Mouse (Mus musculus) hindbrain, embryonic 11.5 days (tissue): ENCODE results near the gene Atp5b. TPM values are rescaled to one million over a fixed set of nuclear protein-coding genes. Genes with fewer than 3 reads are reported as not detected.

ENCODE experiments used
- ATAC-seq: fragments of 200-750 bp; cut with Nextera tagmentation; 2 replicates; pipeline ENCODE4 v1.8.0; 2017; ENCODE audit warnings: mild to moderate bottlenecking, moderate TSS enrichment, moderate library complexity; ENCODE audit not compliant: low FRiP score
- DNase-seq: peaks from one replicate; pipeline ENCODE4 v3.0.0-alpha.2; 2015; ENCODE audit warnings: low spot score
- H3K27ac ChIP-seq: fragments of 300-500 bp; sonication (generic); 2 replicates; pipeline ENCODE4 v1.5.1; 2014; ENCODE audit warnings: mild to moderate bottlenecking, low read depth, low read length
- H3K27me3 ChIP-seq: fragments of 300-500 bp; sonication (generic); 2 replicates; pipeline ENCODE4 v1.6.1; 2014; ENCODE audit warnings: mild to moderate bottlenecking, low read length, moderate library complexity, mixed read lengths; ENCODE audit not compliant: control insufficient read depth, insufficient read depth
- H3K36me3 ChIP-seq: fragments of 300-500 bp; sonication (generic); 2 replicates; pipeline ENCODE4 v1.6.1; 2014; ENCODE audit warnings: mild to moderate bottlenecking, low read length, moderate library complexity, mixed read lengths; ENCODE audit not compliant: control insufficient read depth, insufficient read depth
- H3K4me1 ChIP-seq: fragments of 300-500 bp; sonication (generic); replicated peaks from 2 replicates; pipeline ENCODE4 v1.6.1; 2014; ENCODE audit warnings: low read length, mixed read lengths; ENCODE audit not compliant: control insufficient read depth, insufficient read depth
- H3K4me2 ChIP-seq: fragments of 300-500 bp; sonication (generic); replicated peaks from 2 replicates; pipeline ENCODE4 v1.6.1; 2014; ENCODE audit warnings: mild to moderate bottlenecking, low read depth, low read length
- H3K4me3 ChIP-seq: fragments of 300-500 bp; sonication (generic); 2 replicates; pipeline ENCODE4 v1.5.1; 2014; ENCODE audit warnings: low read depth, low read length
- H3K9ac ChIP-seq: fragments of 300-500 bp; sonication (generic); 2 replicates; pipeline ENCODE4 v1.6.1; 2014; ENCODE audit warnings: low read depth, low read length
- H3K9me3 ChIP-seq: fragments of 300-500 bp; sonication (generic); 2 replicates; pipeline ENCODE4 v1.6.1; 2016; ENCODE audit warnings: low read length; ENCODE audit not compliant: control insufficient read depth
- WGBS: fragments of 180-500 bp; shearing (Covaris S2); extraction: QIAGEN DNeasy Blood & Tissue Kit; methylation state at CpG from one replicate; pipeline ENCODE4 v1.1.7; 2014; 5-methylcytosine and 5-hydroxymethylcytosine counted together
- polyA plus RNA-seq: library from polyadenylated mRNA; unstranded; fragments of >200 nt; fragmentation: Nextera tagmentation; extraction: Ambion mirVana; gene quantifications from 2 replicates; pipeline ENCODE4 v1.2.1, GENCODE M21; 2014

Atp5b gene
- polyA plus RNA-seq, 1 experiment from 2014 or later, result 2,416 TPM

DNA sequence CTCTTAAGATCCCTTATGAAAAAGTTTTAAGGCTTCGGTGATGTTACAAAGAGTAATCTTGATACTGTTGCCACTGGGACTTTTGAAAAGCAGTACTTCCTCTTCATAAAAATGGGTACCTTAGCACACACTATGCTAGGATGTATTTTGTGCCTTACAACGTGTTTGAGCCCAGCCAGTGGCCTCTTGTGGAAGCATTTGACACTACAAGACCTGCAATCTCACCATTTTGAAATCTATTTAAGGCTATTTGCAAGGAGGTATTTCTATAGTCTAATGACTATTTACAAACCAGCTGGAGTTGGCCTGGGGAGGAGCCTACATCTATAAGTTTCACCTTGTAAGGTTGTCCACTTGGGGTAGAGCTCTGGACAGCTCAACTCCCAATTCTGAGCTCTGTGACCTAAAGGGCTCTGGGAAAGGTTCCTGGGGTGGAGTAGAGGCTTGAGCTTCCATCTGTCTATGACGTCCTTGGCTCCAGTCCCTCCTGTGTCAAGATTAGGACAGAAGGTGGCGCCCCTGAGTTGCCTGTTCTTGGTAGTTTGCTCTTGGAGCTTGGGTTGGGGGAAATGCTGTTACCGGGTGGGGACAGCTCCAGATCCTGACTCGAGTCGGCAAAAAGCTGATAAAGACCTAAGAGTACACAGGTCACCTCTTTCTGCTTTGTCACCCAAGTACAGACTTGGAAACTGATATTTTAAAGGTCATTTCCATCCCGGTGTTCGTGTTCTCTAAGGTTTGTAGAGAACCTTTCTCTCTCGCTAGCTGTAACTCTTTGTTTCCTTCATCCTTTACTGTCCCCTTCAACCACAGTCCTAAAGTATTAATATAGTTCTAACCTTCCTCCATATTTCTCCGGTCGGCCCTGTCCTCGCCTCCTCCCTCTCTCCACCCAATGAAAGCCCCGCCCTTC lies 7.8 kb downstream of the Atp5b start:
- peak; percentile 42 for ATAC-seq
- Histone ChIP-seq H3K36me3 (peaks cover 17% of the 10 kb centered on the region), H3K9me3 (no peaks in the 10 kb centered on the region), H3K27me3 (no peaks in the 10 kb centered on the region), H3K9ac (peak overlapping the region; percentile 81), H3K4me3 (peak overlapping the region; percentile 79), H3K4me2 (peak overlapping the region; percentile 91), H3K27ac (0 out of 2 replicates have a peak overlapping the region, but pooled peaks have one; percentile 94), H3K4me1 (peaks cover 18% of the 10 kb centered on the region)
- peak; percentile 94 for DNase-seq
- WGBS, result 9% methylated on average over 14 of the region's 14 CpGs

DNA sequence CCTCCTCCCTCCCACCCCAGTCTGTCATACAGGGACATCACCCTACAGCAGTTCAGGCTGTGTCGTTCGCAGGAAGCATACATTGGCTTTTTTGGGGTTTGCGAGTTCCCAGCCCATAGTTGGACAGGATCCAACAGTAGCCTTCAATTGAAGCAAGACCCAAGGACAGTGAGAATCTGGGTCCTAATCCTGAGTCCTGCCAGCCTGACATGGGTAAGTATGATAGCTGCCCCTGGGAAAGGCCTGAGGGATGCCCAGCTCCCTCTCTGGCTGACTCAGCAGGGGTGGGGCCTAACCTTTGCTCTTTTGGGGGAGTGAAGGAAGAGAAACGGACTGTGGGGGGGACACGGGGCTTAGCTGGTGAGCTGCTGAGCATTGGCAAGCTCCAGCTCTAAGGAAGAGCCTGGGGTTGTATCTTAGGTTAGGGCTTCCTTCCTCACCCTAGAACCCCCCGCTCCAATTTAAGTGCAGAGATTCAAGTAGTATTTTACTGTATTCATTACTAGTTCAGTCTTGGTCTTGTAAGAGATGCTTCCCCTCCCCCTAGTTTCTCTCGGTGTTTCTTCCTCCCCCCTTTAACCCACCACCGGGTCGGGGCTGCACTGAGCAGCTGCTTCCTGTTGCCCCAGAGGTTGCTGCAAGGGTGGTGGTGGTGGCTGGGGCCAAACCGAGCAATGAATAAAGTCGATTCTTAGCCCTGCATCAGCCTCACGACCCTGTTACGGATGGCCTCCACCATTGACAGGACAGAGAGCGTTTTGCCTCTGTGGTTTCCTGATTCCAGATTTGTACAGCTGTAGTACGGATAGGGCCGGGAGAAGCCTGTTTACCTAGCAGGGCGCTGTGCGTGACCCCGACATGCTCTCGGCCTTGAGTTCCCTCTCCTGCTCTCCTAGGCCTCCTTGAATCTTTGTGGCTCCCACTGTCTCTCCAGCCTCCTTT lies 8.8 kb downstream of the Atp5b start, which contains the start of gene Baz2a:
Gene Baz2a, plus strand, starts transcription at position 14 of the 942 bp plus-strand sequence.
- peak; percentile 53 for DNase-seq
- 2% methylated on average over 20 of the region's 20 CpGs for WGBS

DNA sequence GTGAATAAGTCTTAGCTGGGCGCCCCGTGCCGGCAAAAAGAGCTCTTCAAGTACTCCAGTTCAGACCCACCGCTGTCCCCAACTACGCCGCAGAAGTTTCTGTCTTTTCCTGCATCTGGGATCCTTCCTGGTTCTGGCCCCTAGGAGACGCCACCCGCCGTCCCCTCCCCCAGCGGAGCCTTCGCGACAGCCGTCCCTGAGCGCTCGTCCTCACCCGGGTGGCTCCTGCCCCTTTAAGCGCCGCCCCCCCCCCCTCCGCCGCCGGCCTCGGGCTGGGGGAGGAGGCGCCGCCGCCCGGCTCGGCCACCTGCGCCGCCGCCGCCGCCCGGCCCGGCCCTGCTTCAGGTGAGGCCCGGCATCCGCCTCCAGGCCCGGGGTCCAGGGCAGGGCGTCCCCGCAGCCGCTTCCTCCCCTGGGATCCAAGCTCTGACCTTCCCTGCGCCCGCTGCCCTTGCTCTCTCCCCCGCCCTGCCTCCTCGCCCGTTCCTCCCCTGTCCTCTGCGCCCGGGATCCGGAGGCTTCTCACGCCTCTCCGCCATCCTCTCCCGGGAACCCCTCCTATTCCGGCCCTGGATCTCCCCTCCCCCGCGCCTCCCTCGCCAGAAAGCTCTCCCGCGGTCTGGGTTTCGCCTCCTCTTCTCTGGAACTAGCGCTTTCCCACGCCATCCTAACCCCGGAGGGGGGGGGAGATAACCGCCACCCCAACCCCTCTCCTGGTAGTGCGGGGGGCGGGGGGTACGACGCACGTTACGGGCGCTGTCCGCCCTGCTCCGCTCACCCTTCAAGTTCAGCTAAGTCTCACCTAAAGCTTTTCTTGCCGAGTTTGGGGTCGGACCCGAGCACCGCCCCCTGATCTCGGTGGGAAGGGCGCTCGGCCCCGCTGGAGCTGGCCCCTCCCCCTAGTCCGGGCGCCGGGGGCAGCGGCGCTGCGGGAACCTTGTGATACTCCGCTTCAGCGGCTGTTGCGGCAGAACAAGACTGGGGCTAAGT lies 9.7 kb downstream of the Atp5b start:
- WGBS, result 0% methylated on average over 65 of the region's 88 CpGs
- Histone ChIP-seq H3K27me3 (no peaks in the 10 kb centered on the region), H3K4me1 (peaks cover 20% of the 10 kb centered on the region), H3K4me3 (peak overlapping the region; percentile 79), H3K36me3 (peaks cover 8% of the 10 kb centered on the region), H3K9me3 (no peaks in the 10 kb centered on the region), H3K4me2 (peak overlapping the region; percentile 91), H3K9ac (peak overlapping the region; percentile 81), H3K27ac (peak overlapping the region; percentile 94)
- peak; percentile 67 for ATAC-seq
- peak; percentile 84 for DNase-seq

More for the DNA sequence above, 8.8 kb downstream of the Atp5b start, which contains the start of gene Baz2a:
- no peaks in the 10 kb centered on the region for H3K27me3 ChIP-seq
- H3K9ac ChIP-seq, result peak within 1 kb of the TSS; percentile 81
- H3K4me3 ChIP-seq, result peak within 1 kb of the TSS; percentile 79
- H3K27ac ChIP-seq, result peak within 1 kb of the TSS; percentile 94
- peak; percentile 50 for ATAC-seq
- peak within 1 kb of the TSS; percentile 91 for H3K4me2 ChIP-seq
- no peaks in the 10 kb centered on the region for H3K9me3 ChIP-seq
- peaks cover 9% of the 10 kb centered on the region for H3K36me3 ChIP-seq
- peaks cover 20% of the 10 kb centered on the region for H3K4me1 ChIP-seq

DNA sequence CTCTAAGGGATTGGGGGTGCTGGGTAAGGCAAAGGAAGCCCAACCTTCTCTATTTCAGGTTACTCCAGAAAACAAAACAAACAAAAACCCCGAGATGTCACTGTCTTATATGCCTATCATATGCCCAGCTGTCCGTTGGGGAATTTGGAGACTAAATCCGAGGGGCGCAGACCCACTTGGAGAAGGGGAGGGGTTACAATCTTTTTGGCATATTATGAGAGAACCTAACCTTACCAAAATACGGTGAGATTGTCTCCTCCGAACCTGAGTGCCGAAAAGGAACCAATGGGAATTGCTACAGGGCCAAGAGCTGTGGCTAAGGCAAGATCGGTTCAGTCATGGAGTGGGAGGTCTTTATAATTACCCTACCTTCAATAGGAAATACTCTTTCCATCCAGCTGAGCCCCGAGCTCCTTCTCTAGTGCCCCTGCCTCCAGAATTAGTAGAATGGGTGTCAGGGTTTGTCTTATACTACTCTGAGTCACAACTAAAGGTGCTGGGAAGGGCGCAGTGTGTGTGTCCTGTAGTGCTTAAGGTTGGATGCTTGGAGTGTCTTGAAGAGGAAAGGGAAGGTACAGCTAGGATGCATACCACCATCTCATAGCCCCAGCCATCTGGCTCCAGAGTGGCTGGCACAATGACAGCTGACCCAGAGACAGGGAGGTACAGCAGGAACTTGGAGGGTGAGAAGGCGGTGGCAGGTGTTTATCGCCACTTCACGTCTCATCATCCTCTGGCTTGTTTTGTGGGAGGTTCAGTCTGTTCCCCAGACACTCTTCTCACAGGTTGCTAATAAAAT lies 10.6 kb downstream of the Atp5b start:
- peak overlapping the region; percentile 94; the same call in 1 of the 2 replicates for H3K27ac ChIP-seq
- H3K4me2 ChIP-seq, result peak overlapping the region; percentile 91
- no peaks in the 10 kb centered on the region for H3K9me3 ChIP-seq
- ATAC-seq, result no peak
- H3K4me1 ChIP-seq, result peaks cover 20% of the 10 kb centered on the region
- H3K9ac ChIP-seq, result peak overlapping the region; percentile 81
- H3K27me3 ChIP-seq, result no peaks in the 10 kb centered on the region
- 24% methylated on average over 13 of the region's 13 CpGs for whole genome bisulfite sequencing
- DNase-seq, result peak; percentile 26
- peak overlapping the region; percentile 79 for H3K4me3 ChIP-seq
- H3K36me3 ChIP-seq, result peaks cover 1% of the 10 kb centered on the region

DNA sequence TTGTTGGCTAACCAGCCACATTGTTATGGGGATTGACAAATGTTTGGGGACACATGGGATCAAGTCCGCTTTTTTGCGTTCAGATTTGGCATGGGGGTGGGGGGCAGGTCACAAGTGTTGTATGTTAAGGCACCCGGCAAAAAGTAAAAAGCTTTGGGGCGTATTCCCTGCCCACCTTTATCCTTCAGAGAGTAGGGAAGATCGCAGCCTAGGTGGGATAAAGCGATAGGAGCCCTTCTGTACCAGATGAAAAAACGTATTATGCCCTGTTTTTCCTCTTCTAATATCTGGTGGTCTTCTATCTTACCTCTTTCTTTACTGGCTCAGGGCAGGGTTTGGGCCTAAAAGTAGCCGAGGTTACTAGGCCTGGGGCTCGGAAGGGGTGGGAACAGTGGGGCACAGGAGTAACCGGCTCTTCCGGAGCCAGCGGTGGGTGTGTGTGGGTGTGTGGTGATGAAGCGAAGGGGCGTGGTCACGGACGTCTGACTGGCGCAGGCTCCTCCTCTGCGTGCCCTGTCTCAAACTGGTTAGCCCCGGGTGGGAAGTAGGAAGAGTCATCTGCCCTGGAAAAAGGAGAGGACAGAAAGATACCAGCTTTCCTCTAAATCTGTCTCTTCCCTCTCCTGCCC lies 11.4 kb downstream of the Atp5b start:
- ATAC-seq (peak; percentile 64), DNase-seq (peak; percentile 84)
- H3K4me2 ChIP-seq, result peak overlapping the region; percentile 41
- H3K9ac ChIP-seq, result peak overlapping the region; percentile 34; the same call in 1 of the 2 replicates
- H3K27ac ChIP-seq, result peak overlapping the region; percentile 39; the same call in 1 of the 2 replicates
- 11% methylated on average over 19 of the region's 19 CpGs for WGBS
- peak overlapping the region; percentile 79 for H3K4me3 ChIP-seq
- no peaks in the 10 kb centered on the region for H3K27me3 ChIP-seq
- H3K4me1 ChIP-seq, result peaks cover 20% of the 10 kb centered on the region
- H3K9me3 ChIP-seq, result no peaks in the 10 kb centered on the region
- no peaks in the 10 kb centered on the region; the same call in 1 of the 2 replicates for H3K36me3 ChIP-seq

DNA sequence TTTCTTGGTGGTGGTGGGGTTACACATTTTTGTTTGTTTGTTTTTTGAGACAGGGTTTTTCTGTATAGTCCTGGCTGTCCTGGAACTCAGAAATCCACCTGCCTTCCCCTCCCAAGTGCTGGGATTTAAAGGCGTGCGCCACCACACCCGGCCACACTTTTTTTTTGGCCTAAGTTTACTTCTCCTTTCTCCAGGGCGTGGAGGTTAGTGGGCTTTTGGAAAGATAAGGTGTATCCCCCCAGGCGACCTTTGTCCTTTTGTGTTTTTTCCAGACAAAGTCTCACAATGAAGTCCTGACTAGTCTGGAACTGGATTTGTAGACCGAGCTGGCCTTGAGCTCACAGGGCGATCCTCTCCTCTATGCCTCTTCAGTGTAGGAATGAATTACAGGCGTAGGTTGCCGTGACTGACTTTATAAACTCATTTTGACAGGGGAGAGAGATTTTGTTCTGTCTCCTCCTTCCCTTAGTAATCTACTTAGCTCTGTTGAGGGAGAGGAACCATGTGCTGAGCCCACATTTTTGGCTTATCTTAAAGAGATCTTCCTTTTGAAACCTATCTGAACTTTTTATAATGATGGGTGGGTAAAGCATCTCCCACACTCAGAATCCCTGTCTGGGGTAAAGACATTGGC lies 12.0 kb downstream of the Atp5b start:
- 26% methylated on average over 9 of the region's 9 CpGs for WGBS
- H3K9me3 ChIP-seq, result no peaks in the 10 kb centered on the region
- no peak overlapping the region for H3K9ac ChIP-seq
- no peak for DNase-seq
- no peaks in the 10 kb centered on the region for H3K36me3 ChIP-seq
- no peak for ATAC-seq
- peak overlapping the region; percentile 79; the same call in 1 of the 2 replicates for H3K4me3 ChIP-seq
- peak overlapping the region; percentile 41; the same call in 1 of the 2 replicates for H3K4me2 ChIP-seq
- peaks cover 20% of the 10 kb centered on the region for H3K4me1 ChIP-seq
- no peaks in the 10 kb centered on the region for H3K27me3 ChIP-seq
- H3K27ac ChIP-seq, result no peak overlapping the region
